Mouse (Mus musculus) midbrain, embryonic 10.5 days (tissue): Measurements from ENCODE around the gene Gm21244. TPM values are rescaled to one million over a fixed set of nuclear protein-coding genes. Genes with fewer than 3 reads are reported as not detected.
"Not testable (repeated sequence)": the region's sequence is repeated elsewhere in the genome, so short reads cannot be mapped to it uniquely, and the experiment has no call there.

Source experiments
- DNase-seq: peaks from one replicate; pipeline ENCODE4 v3.0.0-alpha.2; 2017; ENCODE audit warnings: low spot score
- H3K27ac ChIP-seq: fragments of 300-500 bp; sonication (generic); replicated peaks from 2 replicates; pipeline ENCODE4 v1.5.1; 2016; ENCODE audit warnings: mild to moderate bottlenecking
- H3K27me3 ChIP-seq: fragments of 300-500 bp; sonication (generic); 2 replicates; pipeline ENCODE4 v1.6.1; 2016; ENCODE audit warnings: low read depth, mild to moderate bottlenecking; ENCODE audit not compliant: poor library complexity, severe bottlenecking
- H3K36me3 ChIP-seq: fragments of 300-500 bp; sonication (generic); 2 replicates; pipeline ENCODE4 v1.6.1; 2016; ENCODE audit warnings: mild to moderate bottlenecking, moderate library complexity
- H3K4me1 ChIP-seq: fragments of 300-500 bp; sonication (generic); 2 replicates; pipeline ENCODE4 v1.6.1; 2016
- H3K4me3 ChIP-seq: fragments of 300-500 bp; sonication (generic); 2 replicates; pipeline ENCODE4 v1.5.1; 2016; ENCODE audit warnings: mild to moderate bottlenecking, moderate library complexity
- H3K9me3 ChIP-seq: fragments of 300-500 bp; sonication (generic); replicated peaks from 2 replicates; pipeline ENCODE4 v1.6.1; 2016; ENCODE audit warnings: mild to moderate bottlenecking
- WGBS: fragments of 180-500 bp; shearing (Covaris S2); methylation state at CpG from one replicate; pipeline ENCODE4 v1.1.7; 2016; 5-methylcytosine and 5-hydroxymethylcytosine counted together
- polyA plus RNA-seq: library from polyadenylated mRNA; unstranded; fragments of >200 nt; fragmentation: Nextera tagmentation; extraction: Ambion mirVana; gene quantifications from 2 replicates; pipeline ENCODE4 v1.2.1, GENCODE M21; 2016

Gm21244 gene
- not detected in 2 replicates for polyA plus RNA-seq

DNA sequence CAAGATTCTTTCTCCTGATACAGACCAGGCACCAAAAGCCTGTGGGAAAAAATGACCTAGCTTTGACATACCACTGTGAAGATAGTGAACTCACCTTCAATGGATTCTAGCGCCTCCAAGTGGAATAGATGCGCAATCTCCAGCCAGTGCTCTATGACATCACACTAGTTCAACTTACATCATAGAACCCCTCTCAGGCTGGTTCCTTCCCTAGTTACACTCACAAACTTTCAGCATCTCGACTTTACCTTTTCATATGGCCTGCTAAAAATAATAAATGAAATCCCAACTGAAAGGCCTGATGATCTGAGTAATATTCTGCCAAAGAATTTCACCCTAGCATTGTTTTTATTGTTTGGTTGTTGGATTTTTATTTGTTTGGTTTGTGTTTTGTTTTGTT is at the start of gene Gm21244:
TSS of gene Gm21244 (minus strand) at position 101 of the 400 bp plus-strand sequence.
- H3K36me3 ChIP-seq, H3K27me3 ChIP-seq, H3K4me1 ChIP-seq, DNase-seq, H3K9me3 ChIP-seq, H3K4me3 ChIP-seq, H3K27ac ChIP-seq: not testable (repeated sequence)
- WGBS, result no CpG with 5 or more reads among the region's 3 CpGs

Other genes starting within 250 kb of the Gm21244 start
- gene Gm28998, start 84.5 kb upstream of the Gm21244 start, polyA plus RNA-seq, result not detected in 2 replicates
- not detected in 2 replicates for gene Gm21788, start 235.7 kb upstream of the Gm21244 start, polyA plus RNA-seq